Mouse (Mus musculus) layer of hippocampus, adult 8-10 months (tissue): ENCODE results near the gene Fam69a. TPM values are rescaled to one million over a fixed set of nuclear protein-coding genes. Genes with fewer than 3 reads are reported as not detected.
"Not testable (repeated sequence)": the region's sequence is repeated elsewhere in the genome, so short reads cannot be mapped to it uniquely, and the experiment has no call there.

Experiments
- DNase-seq, 2 experiments: peaks; one replicate each; pipeline ENCODE4 v3.0.0; 2022; ENCODE audit warnings: low spot score in 2 of 2
- total RNA-seq, 4 experiments: library from RNA; stranded (reverse); gene quantifications; 2 replicates each; pipeline ENCODE4 v1.2.4; 2022

Fam69a gene
- total RNA-seq, 4 experiments from 2014 or later: 32.3 to 39.6 (median 35.2) TPM

DNA sequence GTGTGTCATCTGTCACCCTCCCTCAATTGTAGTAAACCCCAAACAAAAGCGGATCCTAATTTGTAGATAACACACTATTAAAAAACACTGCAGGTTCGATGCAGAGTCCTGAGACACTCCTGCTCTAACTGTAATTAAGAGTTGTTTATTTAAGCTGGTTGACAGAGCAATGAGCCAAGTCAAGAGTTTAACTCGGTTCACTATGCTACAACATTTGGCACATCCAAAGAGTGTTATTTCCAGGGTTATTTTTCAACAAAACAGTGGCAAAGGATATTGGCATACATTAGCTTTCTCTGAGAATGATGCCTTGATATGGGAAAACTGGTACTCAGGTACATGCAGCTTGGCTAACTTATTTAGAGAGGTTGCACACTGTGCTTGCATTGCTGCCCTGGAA, 4.9 kb downstream of the Fam69a start:
- DNase-seq: no peak

DNA sequence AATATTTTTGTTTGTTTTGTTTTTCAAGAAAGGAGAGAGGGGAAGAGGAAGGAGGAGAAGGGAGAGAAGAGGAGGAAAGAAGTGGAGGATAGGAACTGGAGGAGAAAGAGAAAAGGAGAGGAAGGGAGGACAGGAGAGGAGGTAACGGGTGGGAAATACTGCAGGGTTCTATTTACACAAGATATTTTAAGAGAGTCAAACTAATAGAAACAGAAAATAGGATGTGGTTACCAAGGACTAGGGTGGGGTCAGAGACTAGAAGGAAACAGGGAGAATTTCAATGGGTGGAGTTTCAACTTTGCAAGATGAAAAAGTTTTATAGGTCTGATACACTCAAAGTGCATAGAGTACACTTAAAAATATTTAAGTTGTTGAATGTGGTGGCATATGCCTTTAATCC, 7.0 kb downstream of the Fam69a start:
- DNase-seq: no peak

DNA sequence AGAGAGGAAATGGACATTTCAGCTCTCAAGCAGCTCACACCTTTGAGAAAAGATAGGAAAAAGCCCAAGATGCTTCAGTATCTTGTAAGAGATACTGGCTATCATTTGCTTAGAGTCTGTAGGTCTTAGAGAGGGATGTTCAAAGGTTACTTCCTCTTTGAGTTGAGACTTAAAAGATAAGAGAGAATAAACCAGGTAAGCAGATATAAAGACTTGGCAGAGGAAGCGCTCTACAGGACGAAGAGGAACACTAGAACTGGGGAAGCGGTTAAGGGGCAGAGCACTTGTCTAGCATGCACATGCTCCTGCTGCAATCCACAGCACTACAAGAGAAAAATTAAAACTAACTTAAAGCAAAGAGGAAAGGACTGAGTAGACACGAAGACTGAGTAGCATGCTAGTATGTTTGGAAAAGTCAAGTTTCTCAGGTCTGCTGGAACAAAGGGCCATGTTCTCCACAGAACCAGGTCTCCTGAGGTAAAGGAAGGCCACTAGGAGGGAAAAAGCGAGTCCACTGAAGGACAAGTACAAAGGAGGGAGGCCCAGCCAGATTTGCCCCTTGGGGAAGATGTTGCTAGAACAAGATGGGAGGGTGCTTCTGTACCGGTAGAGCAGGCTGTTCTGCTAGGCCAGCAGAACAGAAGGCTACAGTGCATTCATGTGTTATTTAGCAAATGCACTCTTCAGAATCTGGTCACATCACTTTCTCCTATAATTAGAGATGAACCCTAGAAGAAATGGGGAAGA, 8.4 kb downstream of the Fam69a start:
- no peak for DNase-seq

DNA sequence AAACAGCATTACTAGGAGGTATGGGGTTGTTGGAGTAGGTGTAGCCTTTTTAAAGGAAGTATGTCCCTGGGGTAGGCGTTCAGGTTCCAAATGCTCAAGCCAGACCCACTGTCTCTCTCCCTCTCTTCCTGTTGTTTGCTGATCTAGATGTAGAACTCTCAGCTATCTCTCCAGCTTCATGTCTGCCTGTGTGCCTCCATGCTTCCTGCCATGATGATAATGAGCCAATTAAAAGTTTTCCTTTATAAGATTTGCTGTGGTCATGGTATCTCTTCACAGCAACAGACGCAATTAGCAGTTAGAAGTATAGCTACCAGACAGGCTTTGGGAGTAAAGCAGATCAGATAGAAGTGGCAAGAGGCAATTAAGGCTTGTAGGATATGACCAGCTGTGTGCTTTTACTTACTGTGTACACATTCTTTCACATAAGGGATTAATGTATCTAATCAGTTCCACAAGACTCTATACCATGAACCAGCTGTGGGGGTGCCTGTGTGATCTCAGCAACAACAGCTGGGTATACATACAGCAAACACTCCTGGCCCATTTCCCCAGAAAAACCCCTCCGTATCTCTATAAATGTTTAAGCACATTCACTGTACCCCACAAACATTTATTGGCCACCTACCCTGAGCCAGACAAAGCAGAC, 9.1 kb downstream of the Fam69a start:
- DNase-seq: no peak

DNA sequence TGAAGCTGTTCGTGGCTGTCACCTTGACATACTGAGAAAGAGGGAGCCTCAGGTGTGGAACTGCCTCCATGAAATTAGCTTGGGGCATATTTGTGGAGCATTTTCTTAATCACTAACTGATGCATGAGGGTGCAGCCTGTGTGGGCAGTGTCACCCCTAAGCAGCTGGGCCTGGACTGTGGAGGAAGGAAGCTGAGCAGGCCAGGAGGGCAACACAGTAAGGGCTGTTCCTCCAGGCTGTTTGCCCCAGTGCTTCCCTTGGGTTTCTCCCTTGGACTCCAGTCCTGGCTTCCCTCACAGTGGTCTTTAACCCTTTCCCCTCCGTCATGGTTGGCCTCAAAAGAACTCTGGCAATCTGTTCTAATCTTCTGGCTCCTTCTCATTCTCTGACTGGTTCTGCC, 13.6 kb downstream of the Fam69a start:
- no peak for DNase-seq

- DNase-seq: no peak
These were observed 14.2 kb downstream of the Fam69a start for GRCm38 (mm10) chr5:107972444-107973272.

DNA sequence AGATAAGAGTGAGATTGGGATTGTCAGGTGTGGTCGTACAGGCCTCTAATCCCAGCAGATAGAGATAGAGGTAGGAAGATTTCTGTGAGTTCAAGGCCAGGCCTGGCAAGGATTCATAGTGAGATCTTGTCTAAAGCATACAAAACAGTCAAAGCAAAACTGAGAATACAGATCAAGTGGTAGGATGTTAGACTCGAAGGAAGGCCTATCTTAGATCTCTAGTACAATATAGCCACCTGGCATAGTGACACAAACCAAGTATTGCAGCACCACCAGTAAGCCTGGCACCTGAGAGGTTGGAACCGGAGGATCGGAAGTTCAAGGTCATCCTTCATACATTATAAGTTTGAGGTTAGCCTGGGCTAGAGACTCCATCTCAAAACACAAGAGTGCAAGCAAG, 15.8 kb downstream of the Fam69a start:
- no peak for DNase-seq

GRCm38 (mm10) chr5:107969818-107970217, 17.1 kb downstream of the Fam69a start:
- DNase-seq: not testable (repeated sequence)

DNA sequence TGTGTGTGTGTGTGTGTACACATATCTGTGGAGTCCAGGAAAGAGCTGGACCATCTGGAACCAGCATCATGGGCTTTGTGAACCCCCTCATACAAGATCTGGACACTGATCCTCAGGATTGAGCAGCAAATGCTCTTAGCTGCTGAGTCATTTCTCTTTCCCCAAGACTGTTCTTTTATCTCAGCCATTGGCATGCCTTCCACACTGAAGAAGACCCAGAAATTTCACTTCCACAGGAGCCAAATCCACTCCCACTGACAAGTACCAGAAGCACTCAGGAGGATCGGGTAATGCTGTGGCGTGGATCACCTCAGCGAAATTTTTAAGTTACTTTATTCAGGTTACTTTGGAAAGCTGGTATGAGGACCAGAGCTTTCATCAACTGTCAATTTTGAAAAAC, 18.8 kb downstream of the Fam69a start:
- no peak for DNase-seq

- DNase-seq: no peak
These were observed 19.9 kb downstream of the Fam69a start for GRCm38 (mm10) chr5:107966841-107967457.

DNA sequence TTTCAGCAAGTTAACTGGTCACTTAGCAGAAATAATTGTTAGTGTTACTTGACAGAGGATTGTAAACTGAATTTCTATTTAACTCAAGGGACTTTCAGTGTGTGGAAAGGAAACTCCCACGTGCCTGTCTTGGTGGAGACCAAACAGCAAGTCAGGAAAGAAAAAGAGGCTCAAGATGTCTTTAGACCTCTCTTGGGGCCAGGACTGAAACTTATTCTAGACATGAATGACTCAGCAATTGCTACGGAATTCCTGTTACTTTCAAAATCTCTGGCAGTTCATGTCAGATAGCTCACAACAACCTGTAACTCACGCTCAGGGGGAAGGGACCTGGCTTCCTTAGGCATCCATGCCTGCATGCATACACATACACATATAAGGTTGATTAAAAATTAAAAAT, 20.7 kb downstream of the Fam69a start:
- no peak for DNase-seq

DNA sequence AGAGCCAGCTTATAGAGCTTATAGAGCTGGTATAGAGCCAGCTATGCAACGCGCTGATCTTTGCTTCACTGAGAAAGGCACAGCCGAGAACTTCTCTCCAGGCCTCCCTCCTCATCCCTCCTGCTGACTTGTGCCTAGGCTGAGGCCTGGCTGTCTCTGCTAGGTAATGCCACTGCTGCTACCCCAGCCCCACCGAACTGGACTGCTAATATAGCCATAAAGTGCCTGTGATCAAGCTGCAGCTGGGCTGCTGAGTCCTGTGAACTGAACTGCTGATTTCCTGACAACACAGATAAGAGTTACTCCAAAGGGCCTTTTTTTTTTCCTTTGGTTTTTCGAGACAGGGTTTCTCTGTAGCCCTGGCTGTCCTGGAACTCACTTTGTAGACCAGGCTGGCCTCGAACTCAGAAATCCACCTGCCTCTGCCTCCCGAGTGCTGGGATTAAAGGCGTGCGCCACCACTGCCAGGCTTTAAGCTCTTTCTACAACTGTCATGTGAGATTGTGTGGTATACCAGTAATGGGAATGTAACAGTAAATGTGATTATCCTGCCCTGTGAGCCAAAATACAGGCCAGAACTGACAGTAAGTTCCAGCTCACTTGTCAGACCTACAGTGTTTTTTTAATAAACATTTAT, 21.4 kb downstream of the Fam69a start:
- DNase-seq: no peak

DNA sequence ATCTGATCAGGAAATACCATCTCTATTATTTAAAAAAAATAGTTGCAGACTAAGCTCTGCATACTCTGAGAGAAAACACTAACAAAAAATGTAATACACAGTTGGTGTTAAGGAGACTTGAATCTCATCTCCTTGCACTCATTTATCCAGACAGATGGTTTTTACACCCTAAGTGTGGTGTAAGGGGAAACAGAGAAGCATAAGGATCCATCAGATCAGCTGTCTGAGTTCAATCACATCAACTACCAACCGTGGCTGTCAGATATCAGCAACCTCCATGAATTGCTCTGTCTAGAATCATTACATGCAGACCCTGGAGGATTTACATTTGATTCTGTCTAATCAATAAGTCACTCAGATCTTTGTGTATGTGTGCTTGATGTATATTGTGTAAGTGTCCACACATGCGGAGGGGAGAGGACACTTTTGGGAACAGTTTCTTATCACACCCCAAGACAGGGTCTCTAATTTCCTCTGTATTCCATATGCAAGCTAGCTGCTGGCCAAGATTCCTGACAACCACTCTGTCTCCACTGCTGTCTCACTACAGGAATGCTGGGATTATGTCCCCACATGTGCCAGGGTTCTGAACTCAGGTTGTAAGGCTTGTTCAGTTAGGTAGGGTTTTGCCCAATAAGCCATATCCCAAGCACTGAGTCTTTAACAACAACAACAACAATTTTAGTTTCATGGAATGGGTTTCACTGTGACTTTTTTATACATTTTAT, 22.7 kb downstream of the Fam69a start:
- no peak for DNase-seq

DNA sequence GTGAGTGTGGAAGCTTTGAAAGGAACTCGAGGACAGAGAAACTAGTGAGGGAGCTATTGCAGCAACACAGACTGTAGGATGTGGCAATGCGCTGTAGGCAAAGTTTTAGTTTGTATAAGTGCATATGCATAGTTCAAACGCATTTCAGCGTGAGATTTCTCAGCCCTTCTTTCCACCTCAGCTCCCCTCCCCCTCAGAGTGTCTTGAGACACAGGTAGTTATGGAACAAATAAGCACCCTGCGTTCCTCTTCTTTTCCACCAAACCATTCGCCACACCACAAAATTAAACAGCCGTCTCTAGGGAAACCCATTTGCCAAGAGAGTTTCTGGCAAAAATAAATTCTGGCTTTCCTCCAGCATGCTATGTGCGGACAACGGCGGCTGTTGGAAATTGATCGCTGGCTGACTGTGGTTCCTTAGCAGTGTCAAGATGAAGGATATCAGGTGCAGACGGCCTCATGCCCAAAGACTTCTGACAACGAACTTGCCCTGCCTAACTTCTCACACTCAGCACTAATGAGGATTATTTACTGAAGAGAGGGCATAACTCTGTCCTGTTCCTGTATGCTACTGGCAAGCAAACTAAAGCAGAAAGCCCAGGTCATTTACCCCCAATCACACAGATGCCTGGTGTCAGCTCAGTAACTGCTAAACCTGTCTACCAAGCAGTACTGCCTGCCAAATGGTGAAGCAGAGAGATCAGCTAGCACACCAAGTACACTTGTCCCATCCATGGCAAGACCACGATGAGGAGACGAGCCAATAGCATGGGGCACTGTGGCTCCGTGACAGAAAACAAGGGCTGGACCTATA, 25.2 kb downstream of the Fam69a start:
- peak; percentile 22 to 60 for DNase-seq

- no peak for DNase-seq
These were observed 26.2 kb downstream of the Fam69a start for GRCm38 (mm10) chr5:107960532-107961202.

- DNase-seq: no peak
These were observed 27.1 kb downstream of the Fam69a start for GRCm38 (mm10) chr5:107959624-107960300.

DNA sequence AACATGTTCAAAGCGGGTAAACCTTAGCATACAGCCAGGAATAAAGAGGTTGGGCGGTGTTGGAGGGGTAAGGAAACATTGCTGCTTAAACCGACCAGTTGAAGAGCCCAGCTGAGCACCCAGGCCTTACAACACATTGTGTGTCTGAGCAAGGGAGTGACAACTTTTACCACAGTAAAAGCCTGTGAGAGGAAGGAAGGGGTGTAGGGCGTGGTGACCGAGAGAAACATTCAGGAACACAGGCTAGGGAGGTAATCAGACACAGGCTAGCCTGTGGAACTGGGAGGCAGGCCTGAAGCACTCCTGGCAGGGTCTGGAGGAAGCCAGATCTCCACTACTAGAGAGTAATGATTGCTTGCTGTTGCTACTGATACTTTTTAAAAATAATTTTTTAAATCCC, 36.2 kb downstream of the Fam69a start:
- DNase-seq: no peak

DNA sequence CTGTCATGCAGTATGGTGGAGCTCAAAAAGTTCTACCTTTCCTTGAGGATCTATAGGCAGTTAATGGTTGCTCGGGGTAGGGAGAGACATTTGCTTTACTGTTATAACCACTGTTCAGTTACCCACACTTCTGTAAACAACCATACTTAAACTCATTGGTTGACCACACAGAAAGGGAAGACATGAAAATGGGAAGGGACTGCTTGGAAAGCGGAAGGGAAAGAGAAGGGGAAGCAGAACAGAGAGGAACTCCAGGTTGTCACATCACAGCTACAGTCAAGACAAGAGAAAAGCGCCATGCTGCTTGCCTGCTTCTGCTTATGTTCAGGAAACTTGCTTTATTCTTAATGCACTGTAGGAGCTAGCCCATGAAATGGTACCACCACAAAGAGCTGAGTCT, 37.3 kb downstream of the Fam69a start:
- DNase-seq: no peak

- no peak for DNase-seq
These were observed 38.0 kb downstream of the Fam69a start for GRCm38 (mm10) chr5:107948899-107949298.
